Mouse (Mus musculus) adrenal gland, postnatal 25 days (tissue): ENCODE data around the gene St3gal2. TPM values are rescaled to one million over a fixed set of nuclear protein-coding genes. Genes with fewer than 3 reads are reported as not detected.
"Not testable (repeated sequence)": the region's sequence is repeated elsewhere in the genome, so short reads cannot be mapped to it uniquely, and the experiment has no call there.

ENCODE experiments used
- DNase-seq: peaks from one replicate; pipeline ENCODE4 v3.0.0; 2021; ENCODE audit warnings: mixed read lengths
- total RNA-seq: library from RNA; stranded (reverse); gene quantifications from 2 replicates; pipeline ENCODE4 v1.2.3, GENCODE M21; 2021

The St3gal2 gene
- total RNA-seq, 1 experiment from 2014 or later = 20.4 TPM

DNA sequence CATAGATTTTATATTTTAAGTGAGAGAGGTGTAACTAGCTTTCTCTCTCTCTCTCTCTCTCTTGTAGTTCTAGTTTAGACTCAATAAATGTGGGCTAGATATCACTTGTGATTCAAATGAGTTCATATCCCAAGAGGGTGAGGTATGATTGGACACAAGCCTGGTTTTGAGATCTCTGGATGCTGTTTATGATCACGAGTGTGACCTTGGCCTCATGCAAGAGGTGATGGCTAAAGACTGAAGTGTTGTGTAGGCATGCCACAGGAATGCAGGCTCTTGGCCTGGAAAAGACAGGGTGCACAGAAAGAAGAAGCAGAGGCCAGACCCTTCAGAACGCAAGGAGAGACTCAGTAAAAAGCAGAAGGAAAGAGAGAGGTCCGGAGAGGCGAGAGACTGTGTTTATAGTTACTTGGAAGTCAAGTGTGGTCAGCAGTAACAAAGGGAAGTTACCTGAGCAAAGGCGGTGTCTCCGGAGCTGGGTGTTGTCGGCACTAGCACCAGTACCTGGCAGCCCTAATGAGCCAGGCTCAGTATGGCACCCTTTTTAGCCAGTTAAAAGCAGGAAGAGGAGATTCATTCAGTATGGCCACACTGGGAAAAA lies 24.7 kb downstream of the St3gal2 start:
- no peak for DNase-seq

GRCm38 (mm10) chr8:110945716-110946115 lies 26.0 kb downstream of the St3gal2 start:
- no peak for DNase-seq

DNA sequence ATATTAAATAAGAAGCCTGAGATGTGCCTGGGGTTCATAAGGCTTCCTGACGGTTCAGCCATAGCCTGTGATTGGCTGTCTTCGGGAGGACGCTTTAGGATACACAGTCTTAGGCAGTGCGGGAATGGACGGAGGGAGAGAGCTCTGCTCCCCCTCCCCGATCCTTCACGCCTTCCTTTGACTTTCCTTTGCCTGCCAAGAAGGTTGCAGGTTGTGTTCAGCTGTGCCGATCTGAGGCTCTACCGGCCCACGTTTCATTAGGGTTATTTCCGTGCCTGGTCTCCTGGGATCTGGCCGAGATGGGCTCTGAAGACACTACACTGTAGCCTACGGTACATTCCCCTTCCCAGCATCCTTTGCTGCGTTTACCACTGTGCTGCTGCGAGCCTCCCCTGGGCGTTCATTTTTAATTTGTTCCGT lies 30.4 kb downstream of the St3gal2 start:
- no peak for DNase-seq

- DNase-seq = no peak
Measured at GRCm38 (mm10) chr8:110954776-110955175, 35.1 kb downstream of the St3gal2 start.

DNA sequence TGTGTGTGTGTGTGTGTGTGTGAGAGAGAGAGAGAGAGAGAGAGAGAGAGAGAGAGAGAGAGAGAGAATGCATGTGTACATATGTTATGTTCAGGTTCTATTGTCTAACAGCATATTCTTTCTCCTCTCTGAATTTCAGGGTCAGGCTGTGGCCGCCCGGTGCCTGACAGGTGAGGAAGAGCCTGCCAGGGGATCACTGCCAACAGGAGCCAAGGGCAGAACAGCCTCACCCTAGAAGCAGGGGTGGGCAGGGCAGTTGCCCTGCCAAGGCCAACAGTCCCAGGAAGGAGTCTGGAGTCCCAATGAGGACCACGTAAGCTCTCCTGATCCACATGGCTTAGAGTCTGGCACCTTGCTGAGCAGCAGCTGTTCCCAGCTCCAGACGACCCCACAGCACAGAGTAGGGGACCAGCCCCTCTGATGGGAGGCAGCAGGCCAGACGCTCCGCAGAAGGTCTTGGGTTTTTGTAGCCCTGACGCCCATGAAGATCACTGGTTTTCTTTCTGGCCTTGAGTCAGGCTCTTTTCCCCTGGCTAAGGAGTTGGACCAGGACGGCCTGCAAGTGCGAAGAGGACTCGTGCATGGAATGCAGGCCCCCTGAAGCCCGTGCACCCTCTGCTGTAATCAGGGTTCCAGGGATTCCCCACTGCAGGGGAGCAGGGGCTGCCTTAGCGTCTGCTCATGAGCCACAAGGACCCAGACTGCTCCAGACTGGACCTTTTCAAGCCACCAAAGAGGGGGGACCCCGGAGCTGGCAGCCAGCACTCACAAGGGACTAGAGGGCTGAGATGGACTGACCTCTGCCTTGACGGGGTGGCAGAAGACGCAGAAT lies 37.1 kb downstream of the St3gal2 start:
- DNase-seq = no peak

GRCm38 (mm10) chr8:110957471-110957870 lies 37.7 kb downstream of the St3gal2 start:
- DNase-seq = no peak

- DNase-seq = no peak
Measured at GRCm38 (mm10) chr8:110958135-110958534, 38.4 kb downstream of the St3gal2 start.

DNA sequence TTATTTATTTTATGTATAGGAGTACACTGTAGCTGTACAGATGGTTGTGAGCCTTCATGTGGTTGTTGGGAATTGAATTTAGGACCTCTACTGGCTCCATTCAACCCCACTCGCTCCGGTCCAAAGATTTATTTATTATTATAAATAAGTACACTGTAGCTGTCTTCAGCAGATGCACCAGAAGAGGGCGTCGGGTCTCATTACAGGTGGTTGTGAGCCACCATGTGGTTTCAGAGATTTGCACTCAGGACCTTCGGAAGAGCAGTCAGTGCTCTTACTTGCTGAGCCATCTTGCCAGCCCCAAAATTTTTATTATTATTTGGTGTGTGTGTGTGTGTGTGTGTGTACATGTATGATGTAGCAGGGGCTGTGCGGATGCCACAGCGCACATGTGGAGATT lies 38.8 kb downstream of the St3gal2 start:
- DNase-seq = not testable (repeated sequence)

GRCm38 (mm10) chr8:110959071-110959780 lies 39.5 kb downstream of the St3gal2 start:
- DNase-seq = no peak

DNA sequence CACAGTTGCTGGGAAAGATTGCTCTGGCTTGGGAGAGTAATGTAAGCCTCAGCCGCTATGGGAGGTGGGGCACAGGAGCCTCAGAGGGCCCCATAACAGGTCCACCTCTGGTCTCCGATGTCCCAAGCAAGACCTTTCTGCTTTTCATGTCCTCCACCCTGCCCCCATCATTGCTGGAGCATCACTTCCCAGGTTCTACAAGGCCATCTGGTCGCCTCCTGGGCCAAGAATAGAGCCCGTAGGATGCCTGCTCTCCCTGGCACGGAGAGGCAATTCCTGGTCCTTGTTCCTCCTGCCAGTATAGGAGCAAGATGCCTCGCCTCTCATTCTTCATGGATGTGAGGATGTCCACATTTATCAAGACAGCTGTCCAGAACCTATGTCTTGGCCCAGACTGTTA lies 40.2 kb downstream of the St3gal2 start:
- no peak for DNase-seq

DNA sequence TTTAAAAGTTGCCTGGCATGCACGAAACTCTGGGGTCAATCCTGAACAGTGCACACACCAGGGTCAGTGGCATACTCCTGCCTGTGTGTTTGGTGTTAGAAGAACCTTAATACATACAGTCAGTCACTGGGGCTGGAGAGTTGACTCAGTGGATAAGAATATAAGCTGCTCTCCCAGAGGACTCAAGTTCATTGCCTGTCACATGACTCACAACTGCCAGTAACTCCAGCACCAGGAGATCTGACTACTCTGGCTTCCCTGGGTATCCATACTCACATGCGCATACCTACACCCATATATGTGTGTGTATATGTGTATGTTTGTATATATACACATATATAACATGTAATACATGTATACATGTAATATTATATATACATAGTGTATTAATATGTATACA lies 43.3 kb downstream of the St3gal2 start:
- DNase-seq = no peak

DNA sequence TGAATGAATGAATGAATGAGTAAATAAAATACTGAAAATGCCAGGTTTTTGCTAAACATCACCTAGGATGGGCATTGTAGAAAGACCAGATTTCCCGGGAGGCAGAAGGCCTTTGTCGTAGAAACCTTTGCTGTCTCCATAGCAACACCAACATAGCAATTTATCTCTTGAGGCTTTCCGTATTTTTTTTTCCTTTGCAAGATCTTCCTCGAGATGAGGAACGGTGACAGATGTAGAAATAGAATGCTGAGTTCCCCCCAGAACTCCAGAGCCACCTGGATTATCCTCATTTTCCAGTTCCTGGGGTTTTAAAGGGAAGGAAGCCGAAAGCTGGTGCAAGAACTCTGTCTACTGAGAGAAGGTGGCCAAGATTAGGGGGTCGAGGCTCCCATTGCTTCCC lies 44.9 kb downstream of the St3gal2 start:
- DNase-seq = no peak

DNA sequence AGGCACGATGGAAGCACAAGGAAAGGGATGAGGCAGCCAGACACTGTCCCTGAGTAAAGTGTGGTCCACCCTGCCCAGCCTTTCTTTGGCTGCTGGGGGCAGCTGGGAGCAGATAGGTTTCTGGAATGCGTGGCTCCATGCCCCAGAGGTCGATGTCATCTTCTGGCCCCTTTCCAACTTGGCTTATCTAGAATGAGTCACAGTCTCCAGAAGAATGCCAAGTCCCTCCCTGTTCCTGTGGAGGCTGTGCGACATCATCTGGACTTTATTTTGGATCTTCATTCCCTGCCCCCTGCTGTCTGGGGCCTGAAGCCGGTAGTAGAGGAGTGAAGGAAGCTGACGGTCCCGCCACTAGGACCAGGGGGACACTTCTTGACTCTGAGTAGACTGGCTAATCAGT lies 45.9 kb downstream of the St3gal2 start:
- DNase-seq = peak; percentile 76

DNA sequence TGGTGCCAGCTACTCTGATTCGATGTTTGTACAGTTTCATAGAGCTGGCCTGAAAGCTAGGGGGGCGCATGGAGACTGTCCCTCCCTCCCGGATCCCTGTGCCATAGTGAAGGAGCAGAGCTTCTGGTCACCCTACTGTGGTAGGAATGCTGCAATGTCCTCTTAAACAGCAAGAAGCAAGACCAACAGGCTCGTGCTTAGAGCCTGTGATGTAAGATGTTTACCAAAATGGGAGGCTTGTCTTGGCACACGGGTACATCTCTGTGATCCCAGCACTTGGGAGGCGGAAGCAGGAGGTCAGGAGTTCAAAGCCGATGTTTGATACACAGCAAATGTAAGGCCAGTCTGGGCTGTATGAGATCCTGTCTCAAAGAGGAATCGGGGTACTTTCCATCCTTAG lies 46.9 kb downstream of the St3gal2 start:
- no peak for DNase-seq

DNA sequence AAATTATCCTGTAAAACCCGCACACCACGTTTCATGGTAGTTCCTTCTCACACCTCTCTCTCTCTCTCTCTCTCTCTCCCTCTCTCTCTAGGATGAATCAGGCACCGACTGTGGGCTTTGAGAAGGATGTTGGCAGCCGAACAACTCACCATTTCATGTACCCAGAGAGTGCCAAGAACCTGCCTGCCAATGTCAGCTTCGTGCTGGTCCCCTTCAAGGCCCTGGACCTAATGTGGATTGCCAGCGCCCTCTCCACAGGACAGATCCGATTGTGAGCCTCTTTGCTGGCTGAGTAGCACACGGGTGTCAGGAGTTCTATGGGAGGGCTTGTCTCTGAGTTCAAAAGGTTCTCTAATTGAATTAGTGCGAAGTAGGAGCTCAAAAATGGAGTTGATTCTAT lies 47.6 kb downstream of the St3gal2 start:
- no peak for DNase-seq

GRCm38 (mm10) chr8:110969910-110970770 lies 50.4 kb downstream of the St3gal2 start:
- DNase-seq = peak; percentile 91

DNA sequence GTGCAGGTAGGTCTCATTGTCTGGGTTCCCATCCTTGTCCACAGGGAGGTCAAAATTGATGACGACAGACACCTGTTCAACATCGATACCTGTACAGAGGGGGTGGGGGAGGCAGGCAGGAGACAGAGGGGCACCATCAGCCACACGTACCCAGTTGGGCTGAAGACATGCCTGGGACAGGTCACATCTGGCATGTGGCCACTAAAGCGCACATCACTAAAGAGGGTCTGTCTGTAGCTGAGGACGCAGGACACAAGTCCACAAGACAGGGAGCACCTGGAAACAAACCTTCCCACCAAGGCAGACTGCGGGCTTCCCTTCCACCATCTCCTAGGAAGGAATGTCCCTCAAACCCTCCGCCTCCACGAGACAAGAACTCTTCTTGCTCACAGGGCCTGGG lies 56.8 kb downstream of the St3gal2 start:
- DNase-seq = not testable (repeated sequence)

GRCm38 (mm10) chr8:110977987-110978386 lies 58.3 kb downstream of the St3gal2 start:
- not testable (repeated sequence) for DNase-seq

- no peak for DNase-seq
Measured at GRCm38 (mm10) chr8:110981304-110981703, 61.6 kb downstream of the St3gal2 start.

DNA sequence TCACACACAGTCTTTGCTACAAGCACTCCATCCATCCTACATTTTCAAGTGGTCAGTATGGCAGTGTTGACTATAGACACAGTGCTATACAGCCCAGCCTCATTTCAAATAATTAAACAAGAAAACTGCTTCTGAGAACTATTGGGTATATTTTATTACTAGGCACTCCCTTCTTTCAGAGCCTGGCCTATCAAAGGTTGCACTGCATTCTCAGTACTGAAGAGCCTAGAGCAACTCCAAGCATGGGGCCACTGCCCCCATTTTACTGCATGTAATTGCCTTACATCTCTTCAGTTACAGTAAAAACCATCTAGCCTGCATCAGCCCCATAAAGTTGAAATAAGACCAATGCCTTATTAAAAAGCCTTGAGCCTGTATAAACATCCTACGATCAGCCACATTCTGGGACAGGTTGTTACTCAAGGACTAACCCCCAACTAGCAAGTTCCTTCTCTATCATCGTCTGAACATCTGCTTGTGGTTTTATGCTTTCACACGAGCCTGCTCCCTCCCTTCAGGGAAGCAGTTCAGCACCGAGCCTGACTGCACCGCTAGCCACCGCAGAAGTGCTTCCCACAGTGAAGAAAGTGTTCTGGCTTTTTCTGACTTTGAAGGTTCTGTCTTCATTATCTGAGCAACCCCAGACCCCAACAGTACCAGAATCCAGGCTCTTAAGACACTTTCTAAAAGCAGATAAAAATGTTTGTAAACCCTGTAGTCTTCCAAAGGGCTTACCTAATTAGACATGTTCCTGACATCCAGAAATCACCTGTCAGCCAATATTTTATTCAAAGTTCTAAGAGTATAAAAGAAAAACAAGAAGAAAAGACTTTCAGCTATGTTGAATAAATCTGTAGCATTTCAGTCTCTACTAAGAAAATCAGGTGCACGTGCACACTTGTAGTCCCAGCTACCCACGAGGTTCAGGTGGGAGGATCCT lies 68.4 kb downstream of the St3gal2 start:
- DNase-seq = no peak

DNA sequence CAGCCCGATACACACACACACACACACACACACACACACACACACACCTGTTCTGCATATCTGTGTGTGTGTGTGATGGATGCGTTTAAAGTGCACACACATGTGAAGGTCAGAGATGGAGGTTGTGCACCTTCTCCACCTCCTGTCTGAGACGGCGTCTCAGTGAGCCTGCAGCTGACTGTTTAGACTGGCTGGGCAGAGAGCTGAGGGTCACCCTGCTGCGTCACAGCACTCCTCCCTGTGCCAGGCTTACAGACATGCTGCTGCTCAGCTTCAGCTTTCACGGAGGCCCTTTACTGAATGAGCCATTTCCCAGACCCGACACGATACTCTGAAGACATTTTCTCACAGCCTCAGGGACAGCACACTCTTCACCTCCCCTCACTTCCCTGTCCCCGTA lies 70.3 kb downstream of the St3gal2 start:
- no peak for DNase-seq
